Mouse (Mus musculus) layer of hippocampus, postnatal 14 days (tissue): Measurements from ENCODE around the gene Chsy1. TPM values are rescaled to one million over a fixed set of nuclear protein-coding genes. Genes with fewer than 3 reads are reported as not detected.

ENCODE experiments used
- DNase-seq, 2 experiments: peaks; one replicate each; pipeline ENCODE4 v3.0.0; 2021 to 2022; ENCODE audit warnings: low spot score in 2 of 2, mixed read lengths in 1 of 2
- total RNA-seq, 2 experiments: library from RNA; stranded (reverse); gene quantifications; 2 replicates each; pipeline ENCODE4 v1.2.3; 2021

The Chsy1 gene
- total RNA-seq, 2 experiments from 2014 or later: 20.4 to 20.5 TPM

DNA sequence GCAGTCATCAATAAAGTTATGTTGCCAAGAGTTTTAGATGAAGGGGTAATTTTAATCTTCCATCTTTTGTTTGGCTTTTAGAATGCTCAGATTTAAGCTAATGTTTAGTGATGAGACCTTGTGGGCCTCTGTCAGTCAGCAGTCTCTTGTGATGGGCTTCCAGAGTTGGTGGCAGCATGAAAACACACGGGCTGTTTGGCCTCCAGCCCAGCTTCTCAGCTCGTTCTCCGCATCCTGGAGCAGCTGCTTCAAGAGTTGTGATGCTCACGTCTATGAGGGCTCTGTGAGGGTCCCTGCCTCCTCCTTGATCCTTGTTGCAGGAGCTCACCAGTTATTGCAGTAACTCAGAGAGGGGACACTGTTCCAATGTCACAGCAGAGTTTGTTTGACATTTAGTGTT, 29.0 kb downstream of the Chsy1 start:
- no peak for DNase-seq

DNA sequence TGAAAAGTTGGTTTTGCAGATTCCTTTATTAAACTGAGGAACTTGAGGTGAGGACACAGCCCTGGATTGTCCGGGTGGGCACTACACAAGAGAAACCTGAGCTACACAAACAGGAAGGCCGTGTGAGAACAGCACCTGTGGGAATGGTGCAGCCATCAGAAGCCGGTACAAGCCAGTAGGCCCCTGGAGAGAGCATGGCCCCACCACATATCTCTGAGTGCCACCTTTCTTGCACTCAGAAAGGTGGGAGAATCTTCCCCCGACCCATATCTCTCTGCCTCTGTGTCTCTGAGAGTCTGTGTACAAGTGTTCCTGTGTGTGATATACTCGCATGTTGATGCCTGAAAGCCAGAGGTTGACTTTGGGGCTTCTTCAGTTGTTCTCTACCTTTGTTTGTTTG, 29.6 kb downstream of the Chsy1 start:
- DNase-seq: no peak

DNA sequence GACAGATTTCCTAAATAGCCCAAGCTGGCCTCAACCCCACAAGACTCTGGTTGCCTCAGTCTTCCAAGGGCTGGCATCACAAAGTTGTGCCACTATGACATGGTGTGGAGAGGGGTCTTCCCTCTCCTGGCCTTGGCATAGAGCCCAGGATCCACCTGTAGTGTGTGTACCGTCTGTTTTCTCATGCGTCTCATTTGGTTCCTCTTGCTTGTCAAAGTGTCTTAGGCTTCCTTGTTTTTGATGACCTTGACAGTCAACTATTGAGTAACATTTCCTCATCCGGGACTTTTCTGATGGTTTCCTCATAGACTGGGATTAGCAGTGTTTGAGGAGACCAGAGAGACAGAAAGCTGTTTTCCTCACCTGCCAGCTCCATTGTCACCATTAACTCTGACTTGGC, 30.8 kb downstream of the Chsy1 start:
- DNase-seq: no peak

GRCm38 (mm10) chr7:66140923-66141570, 31.7 kb downstream of the Chsy1 start:
- DNase-seq: no peak

- no peak for DNase-seq
Measured at GRCm38 (mm10) chr7:66142514-66142913, 33.2 kb downstream of the Chsy1 start.

DNA sequence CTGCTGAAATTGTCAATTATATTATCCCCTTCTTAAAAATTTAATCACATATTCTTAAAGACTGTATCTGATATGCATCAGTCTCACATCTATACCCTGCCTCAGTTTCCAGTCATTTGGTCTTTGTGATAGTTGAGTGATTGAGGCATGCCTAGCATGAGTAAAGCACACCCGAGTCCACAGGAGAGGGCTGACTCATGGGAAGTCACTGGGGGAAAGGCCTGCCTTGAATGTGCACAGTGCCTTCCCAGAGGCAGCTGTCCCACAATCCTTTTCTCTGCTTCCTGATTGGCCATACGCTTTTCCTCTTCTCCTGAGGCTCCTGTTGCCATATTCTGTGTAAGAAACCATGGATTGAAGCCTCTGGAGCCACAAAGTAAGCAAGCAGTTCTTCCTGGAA, 35.2 kb downstream of the Chsy1 start:
- DNase-seq: no peak

- no peak for DNase-seq
Measured at GRCm38 (mm10) chr7:66147156-66147555, 37.8 kb downstream of the Chsy1 start.

DNA sequence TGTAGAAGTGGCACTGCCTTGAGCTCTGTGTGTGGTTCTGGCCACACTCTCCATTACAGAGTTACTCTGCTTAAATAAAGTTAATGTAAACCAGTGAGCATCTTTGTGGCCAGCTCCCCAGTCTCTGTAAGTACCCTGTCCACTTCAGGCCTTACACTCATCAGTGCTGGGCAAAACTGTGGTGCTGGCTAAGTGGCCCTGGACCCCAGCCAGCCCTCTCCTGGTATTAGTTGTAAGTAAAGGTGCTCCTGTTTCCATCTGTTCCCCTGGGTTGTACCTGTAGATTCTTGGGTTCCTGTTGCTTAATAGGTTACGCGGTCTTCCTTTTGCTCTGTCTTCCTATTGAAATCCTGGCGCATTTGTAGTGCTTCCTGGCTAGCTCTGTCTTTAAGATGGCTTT, 38.5 kb downstream of the Chsy1 start:
- no peak for DNase-seq

DNA sequence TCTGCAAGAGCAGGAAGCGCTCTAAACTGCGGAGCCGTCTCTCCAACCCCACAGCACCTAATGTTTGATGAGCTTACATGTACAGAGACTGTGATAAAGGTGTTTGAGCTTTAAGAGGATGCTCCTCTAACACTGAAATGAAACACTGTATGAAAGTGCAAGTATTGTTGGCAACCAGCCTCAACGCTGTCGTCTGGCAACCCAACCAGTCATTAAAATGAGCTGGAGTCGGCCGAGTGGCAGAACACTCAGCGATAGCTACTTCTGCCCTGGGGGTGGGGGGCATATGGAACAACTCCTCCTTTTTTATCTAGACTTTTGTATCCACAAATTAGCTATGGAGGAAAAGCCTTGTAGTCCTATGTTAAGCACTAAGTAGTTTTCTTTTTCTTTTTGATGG, 40.2 kb downstream of the Chsy1 start:
- DNase-seq: no peak

GRCm38 (mm10) chr7:66150411-66150810, 41.1 kb downstream of the Chsy1 start:
- DNase-seq: no peak

GRCm38 (mm10) chr7:66157413-66157812, 48.1 kb downstream of the Chsy1 start:
- no peak for DNase-seq

- no peak for DNase-seq
Measured at GRCm38 (mm10) chr7:66157861-66158415, 48.6 kb downstream of the Chsy1 start.

GRCm38 (mm10) chr7:66158616-66159129, 49.4 kb downstream of the Chsy1 start:
- no peak for DNase-seq

- DNase-seq: no peak
Measured at GRCm38 (mm10) chr7:66159961-66160360, 50.6 kb downstream of the Chsy1 start.

DNA sequence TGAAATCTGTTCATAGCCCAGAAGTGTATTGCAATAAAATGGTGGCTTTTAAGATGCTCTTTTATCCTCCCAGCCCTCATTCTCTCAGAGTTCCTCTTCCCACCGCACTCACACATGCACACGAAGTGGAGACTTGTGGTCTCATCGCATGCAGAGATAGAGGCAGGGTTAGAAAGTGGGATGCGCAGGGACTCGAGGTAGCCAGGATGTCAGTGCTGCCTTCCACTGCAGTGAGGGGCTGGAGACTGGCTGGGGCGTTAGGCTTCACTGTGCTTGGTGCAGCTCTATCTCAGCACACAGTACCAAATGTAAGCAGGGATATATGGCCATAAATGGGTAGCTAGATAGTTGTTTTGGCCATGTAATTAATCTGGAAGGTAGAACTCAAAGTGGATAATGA, 52.5 kb downstream of the Chsy1 start:
- DNase-seq: no peak

DNA sequence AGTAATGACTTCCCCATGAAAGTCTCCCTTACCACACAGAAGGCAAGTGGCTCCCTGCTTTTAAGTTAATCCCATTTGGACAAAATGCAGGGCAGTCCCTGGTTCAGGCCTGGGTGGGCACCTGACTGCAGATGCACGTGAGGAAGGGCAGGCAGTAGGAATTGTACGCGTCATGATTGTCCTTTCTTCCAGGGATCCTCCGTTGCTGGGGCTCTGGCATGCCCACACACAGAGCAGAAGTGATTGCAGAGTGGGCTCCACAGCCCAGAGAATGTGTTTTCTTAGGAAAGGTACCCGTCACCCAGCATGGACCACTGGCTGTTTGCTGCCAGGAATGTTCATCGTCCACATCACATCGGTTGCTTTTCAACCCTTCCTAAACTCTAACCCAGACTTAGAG, 53.2 kb downstream of the Chsy1 start:
- DNase-seq: no peak

DNA sequence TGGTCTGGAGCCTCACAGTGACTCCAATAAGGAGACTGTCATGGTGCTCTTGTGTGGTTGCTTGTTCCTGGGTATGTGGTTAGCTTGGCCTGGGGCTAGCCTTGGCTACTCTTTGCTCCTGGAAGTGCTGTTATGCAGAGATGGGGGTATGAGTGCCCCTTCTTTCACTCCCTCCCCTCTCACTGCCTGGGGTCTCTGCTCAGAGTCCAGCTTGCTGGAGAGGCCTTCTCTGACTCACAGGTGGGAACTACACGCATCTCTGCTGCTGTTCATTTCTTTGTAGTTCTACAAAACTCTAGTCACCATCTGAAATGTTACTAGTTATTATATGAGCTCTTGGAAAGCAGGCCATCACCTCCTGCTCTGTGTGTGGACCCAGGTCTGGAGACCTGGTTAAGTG, 53.7 kb downstream of the Chsy1 start:
- DNase-seq: no peak

DNA sequence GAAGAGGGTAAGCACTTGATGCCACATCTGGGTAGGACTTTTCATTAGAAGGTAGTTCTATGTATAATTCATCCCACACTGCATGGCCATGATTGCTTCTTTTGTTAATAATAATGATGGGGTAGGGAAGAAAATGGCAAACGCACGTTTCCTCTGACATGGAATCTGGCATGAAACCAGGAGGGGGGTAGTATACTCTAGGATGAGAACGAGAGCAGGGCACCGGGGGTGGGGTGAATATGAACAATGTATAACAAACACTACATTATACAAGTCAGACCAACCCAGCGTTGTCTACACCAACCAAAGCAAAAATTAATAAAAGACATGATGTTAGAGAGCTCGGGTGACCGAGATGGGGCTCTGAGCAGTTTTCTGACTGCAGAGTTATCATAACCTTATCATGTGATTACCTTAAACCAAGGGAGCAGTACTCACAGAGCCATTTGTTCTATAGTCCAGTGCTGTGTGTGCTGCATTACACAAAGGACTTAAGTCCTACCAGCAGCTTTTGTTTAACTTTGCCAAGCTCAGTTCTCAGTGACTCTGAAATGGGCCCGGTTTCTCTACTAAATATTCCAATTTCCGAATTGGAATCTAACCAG, 55.2 kb downstream of the Chsy1 start:
- no peak for DNase-seq

DNA sequence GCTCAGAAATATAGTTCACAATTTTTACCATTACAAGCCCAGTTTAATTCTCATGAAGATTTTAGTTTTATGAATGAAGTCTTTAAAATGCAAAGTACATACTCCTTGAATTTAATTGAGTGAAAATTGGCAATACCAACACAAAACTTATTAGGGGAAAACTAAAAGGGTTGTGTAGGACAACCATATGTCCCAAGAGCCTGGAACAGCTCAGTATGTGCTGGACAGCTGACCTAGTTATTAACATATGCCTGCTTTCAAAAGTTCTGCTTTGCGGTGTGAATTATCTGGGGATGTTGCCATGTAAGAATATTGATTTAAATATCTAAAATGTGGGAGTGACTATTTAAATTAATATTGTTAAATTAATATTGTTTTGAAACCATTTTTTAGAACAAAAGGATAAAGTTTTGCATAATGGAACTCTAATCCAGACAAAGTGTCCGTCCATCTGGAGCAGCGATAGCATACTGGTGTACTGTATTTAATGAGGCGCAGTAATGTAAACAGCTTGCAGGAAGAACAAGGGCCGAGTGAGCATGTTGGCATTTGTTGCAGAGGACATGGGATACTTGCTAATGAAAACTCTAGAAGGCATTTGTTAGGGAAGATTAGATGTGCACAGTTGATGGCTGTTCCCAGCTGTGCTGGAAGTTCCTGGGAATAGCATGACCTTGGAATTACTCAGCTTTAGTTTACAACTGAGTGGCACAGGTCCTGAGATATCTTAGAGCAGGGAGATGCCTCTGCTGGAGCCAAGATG, 55.9 kb downstream of the Chsy1 start:
- no peak for DNase-seq

DNA sequence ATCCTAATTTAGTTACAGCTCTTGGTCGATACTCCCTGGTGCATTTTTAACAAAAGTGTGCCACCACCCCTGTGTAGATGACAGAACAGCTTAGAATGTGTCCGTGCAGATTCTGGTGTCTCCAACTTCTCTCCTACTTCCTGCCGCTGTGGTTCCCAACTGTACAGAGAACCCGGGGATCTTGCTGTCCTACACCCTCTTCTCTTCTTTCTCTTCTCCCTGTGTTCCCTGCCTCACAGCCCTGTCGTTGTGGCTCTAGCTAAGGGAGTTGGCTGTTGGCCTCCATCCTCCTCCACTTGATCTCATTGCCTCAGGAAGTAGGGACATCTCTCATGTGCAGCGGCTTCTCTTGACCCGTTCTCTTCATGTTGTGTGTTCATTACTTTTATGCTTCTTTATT, 59.6 kb downstream of the Chsy1 start:
- DNase-seq: no peak

DNA sequence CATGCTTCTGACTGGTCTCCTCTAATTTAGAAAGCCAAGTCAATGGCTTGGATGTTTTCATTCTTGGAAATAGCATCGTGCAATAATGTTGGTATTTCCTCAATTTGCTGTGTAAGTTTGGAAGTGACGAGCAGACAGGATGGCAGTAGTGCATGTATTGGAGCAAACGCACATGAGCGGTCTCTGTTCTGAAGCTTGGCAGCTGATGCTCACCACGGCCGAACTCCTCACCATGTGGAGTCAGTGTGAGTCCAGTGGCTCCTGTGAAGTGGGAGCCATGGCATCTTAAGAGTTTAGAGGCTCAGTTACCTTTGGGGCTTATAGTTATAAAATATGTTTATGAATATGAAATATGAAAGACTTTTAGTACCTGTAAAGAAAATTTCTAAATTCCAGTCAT, 60.2 kb downstream of the Chsy1 start:
- no peak for DNase-seq
